Mouse (Mus musculus): ENCODE results near the gene Nkapl. TPM values are rescaled to one million over a fixed set of nuclear protein-coding genes. Genes with fewer than 3 reads are reported as not detected.
A peak's percentile ranks its signal among the peaks of the same experiment; 100 is the strongest.

The Nkapl gene
- total RNA-seq, 2 experiments from 2014 or later = 0.14 to 0.15 TPM

GRCm38 (mm10) chr13:21456347-21456746 is 12.0 kb downstream of the Nkapl start:
- Histone ChIP-seq H3K27ac (no peak overlapping the region), H3K4me3 (no peak overlapping the region)
- intact Hi-C loops (cut with DNase I) = no loop called here
- no peak for DNase-seq
- no peak for TF ChIP-seq CTCF (IDR thresholded peaks at IDR 0.05)

GRCm38 (mm10) chr13:21454133-21454532 is 14.2 kb downstream of the Nkapl start:
- DNase-seq = no peak
- Histone ChIP-seq H3K4me3 (peak overlapping the region; percentile 81; the same call in 1 of the 2 replicates), H3K27ac (no peak overlapping the region)
- TF ChIP-seq CTCF (IDR thresholded peaks at IDR 0.05) = no peak
- intact Hi-C loops (cut with DNase I) = loop anchor here (1.0 to 5.0 kb wide), 2 partner anchors 52 to 92 kb away; partner anchors contain the start of gene Zscan12

- peak; percentile 87 for DNase-seq
- no peak for TF ChIP-seq CTCF (IDR thresholded peaks at IDR 0.05)
- peak within 1 kb of the TSS; percentile 81 for H3K4me3 ChIP-seq
- H3K27ac ChIP-seq = peak within 1 kb of the TSS; percentile 96
- intact Hi-C loops (cut with DNase I) = loop anchor here (2.0 to 5.0 kb wide), 2 partner anchors 51 to 91 kb away; partner anchors contain the start of genes Zkscan3 and Zscan12
Observed at GRCm38 (mm10) chr13:21453449-21453848, 14.9 kb downstream of the Nkapl start, which contains the start of gene Zscan26. Zscan26 (minus strand) TSS chr13:21453730.

GRCm38 (mm10) chr13:21453042-21453441 is 15.3 kb downstream of the Nkapl start:
- Histone ChIP-seq H3K4me3 (peak overlapping the region; percentile 81), H3K27ac (peak overlapping the region; percentile 96)
- no peak for DNase-seq
- TF ChIP-seq CTCF (IDR thresholded peaks at IDR 0.05) = no peak
- intact Hi-C loops (cut with DNase I) = loop anchor here (2.0 to 5.0 kb wide), 2 partner anchors 50 to 91 kb away; partner anchors contain the start of genes Zkscan3 and Zscan12

- no peak for TF ChIP-seq CTCF (IDR thresholded peaks at IDR 0.05)
- intact Hi-C loops (cut with DNase I) = no loop called here
- no peak overlapping the region for H3K4me3 ChIP-seq
- H3K27ac ChIP-seq = no peak overlapping the region
- no peak for DNase-seq
Observed at GRCm38 (mm10) chr13:21447856-21448614, 20.3 kb downstream of the Nkapl start.

- no peak overlapping the region for H3K27ac ChIP-seq
- no peak for TF ChIP-seq CTCF (IDR thresholded peaks at IDR 0.05)
- intact Hi-C loops (cut with DNase I) = no loop called here
- H3K4me3 ChIP-seq = no peak overlapping the region
- no peak for DNase-seq
Observed at GRCm38 (mm10) chr13:21446796-21447195, 21.5 kb downstream of the Nkapl start.

- DNase-seq = no peak
- Histone ChIP-seq H3K4me3 (peak overlapping the region; percentile 75), H3K27ac (peak overlapping the region; percentile 71)
- no peak for TF ChIP-seq CTCF (IDR thresholded peaks at IDR 0.05)
- intact Hi-C loops (cut with DNase I) = no loop called here
Observed at GRCm38 (mm10) chr13:21441207-21441572, 27.1 kb downstream of the Nkapl start.

- intact Hi-C loops (cut with DNase I) = no loop called here
- peak; percentile 64 for DNase-seq
- TF ChIP-seq CTCF (IDR thresholded peaks at IDR 0.05) = peak; percentile 32; the same call in 1 of the 2 replicates
- Histone ChIP-seq H3K27ac (peak within 1 kb of the TSS; percentile 71), H3K4me3 (peak within 1 kb of the TSS; percentile 75)
Observed at GRCm38 (mm10) chr13:21440503-21441206, 27.7 kb downstream of the Nkapl start, which contains the start of gene Pgbd1. Pgbd1 (minus strand) TSS chr13:21441058.

GRCm38 (mm10) chr13:21435476-21435875 is 32.8 kb downstream of the Nkapl start:
- intact Hi-C loops (cut with DNase I) = no loop called here
- TF ChIP-seq CTCF (IDR thresholded peaks at IDR 0.05) = no peak
- H3K27ac ChIP-seq = no peak overlapping the region

GRCm38 (mm10) chr13:21427631-21428030 is 40.7 kb downstream of the Nkapl start:
- TF ChIP-seq CTCF (IDR thresholded peaks at IDR 0.05) = no peak
- H3K4me3 ChIP-seq = no peak overlapping the region
- intact Hi-C loops (cut with DNase I) = no loop called here
- H3K27ac ChIP-seq = no peak overlapping the region
- DNase-seq = no peak

More at GRCm38 (mm10) chr13:21435476-21435875, 32.8 kb downstream of the Nkapl start:
- no peak for DNase-seq
- no peak overlapping the region for H3K4me3 ChIP-seq

GRCm38 (mm10) chr13:21423301-21423700 is 45.0 kb downstream of the Nkapl start:
- intact Hi-C loops (cut with DNase I) = no loop called here
- Histone ChIP-seq H3K4me3 (no peak overlapping the region), H3K27ac (no peak overlapping the region)
- DNase-seq = no peak
- no peak for TF ChIP-seq CTCF (IDR thresholded peaks at IDR 0.05)

- intact Hi-C loops (cut with DNase I) = no loop called here
- no peak for DNase-seq
- no peak for TF ChIP-seq CTCF (IDR thresholded peaks at IDR 0.05)
- no peak overlapping the region for H3K27ac ChIP-seq
- no peak overlapping the region for H3K4me3 ChIP-seq
Observed at GRCm38 (mm10) chr13:21418865-21419264, 49.4 kb downstream of the Nkapl start.
